Mouse (Mus musculus): Measurements from ENCODE around the gene Clcf1. TPM values are rescaled to one million over a fixed set of nuclear protein-coding genes. Genes with fewer than 3 reads are reported as not detected.

The Clcf1 gene
- total RNA-seq, 1 experiment from 2014 or later = 17.3 TPM

DNA sequence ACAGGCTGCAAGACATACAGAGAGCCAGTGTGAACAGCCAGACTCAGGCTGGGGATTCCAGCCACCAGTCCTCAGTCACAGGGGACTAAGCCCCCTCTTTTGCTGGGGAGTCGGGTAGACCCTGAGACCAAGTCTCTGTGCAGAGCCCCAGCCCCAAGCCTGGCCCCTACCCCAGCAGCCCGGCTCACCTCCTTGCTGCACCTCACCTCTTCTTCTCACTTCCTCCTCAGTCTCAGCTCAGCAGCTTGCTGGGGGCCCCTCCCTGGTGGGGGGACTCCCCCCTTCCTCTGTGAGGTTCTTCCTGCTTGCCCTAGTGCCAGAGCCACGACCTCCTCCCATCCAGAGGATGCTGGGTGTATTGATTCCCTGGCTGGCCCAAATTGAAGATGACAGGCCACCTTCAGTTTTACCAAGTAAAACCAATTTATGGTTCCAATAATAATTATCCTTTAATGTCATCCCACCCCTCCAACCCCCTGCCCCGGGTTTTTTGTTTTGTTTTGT lies 23.2 kb upstream of the Clcf1 start, which contains the start of gene Tbc1d10c:
TSS of gene Tbc1d10c (minus strand) at position 454 of the 504 bp plus-strand sequence.
- peak; percentile 50 to 52; a peak in 3 of 4 replicates for ATAC-seq (replicated peaks in 1 of 2; ENCODE audit: insufficient read depth in 1 of 2, low FRiP score in 2 of 2, low TSS enrichment in 1 of 2, low read depth in 1 of 2, poor library complexity in 2 of 2, severe bottlenecking in 2 of 2)

DNA sequence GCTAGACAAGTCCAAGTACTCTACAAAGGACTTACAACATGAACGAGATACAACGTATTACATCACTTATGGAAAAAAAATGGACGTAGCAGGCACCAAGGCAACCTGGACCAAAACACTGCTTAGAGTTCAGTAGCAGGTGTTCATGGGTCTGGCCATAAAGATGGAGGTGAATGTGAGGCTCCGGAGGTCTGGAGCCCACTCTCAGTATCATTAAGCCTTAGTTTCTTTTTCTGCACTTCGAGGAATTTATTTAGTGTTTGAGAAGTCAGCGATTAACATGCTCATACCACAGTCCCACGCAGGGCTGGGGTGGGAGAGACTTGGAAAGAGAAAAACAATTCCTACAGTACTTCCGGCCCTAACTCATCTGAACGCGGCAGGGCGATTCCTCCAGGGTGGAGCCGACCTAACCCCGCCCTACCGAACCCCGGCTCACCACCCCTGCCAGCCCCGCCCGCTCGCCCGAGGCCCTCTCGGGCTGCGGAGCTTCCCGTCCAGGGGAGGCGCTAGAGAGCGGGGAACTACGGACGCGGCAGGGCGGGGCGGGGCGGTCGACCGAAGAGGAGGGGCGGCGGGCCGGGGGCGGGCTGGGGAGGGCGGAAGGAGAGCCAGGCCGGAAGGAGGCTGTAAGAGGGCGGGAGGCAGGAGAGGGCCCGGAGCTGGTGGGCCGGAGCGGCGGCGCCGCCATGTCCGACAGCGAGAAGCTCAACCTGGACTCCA lies 22.3 kb upstream of the Clcf1 start, which contains the start of gene Ppp1ca:
TSS of gene Ppp1ca (plus strand) at position 538 of the 723 bp plus-strand sequence.
- peak; percentile 82 to 86 for ATAC-seq (replicated peaks in 1 of 2; ENCODE audit: insufficient read depth in 1 of 2, low FRiP score in 2 of 2, low TSS enrichment in 1 of 2, low read depth in 1 of 2, poor library complexity in 2 of 2, severe bottlenecking in 2 of 2)

DNA sequence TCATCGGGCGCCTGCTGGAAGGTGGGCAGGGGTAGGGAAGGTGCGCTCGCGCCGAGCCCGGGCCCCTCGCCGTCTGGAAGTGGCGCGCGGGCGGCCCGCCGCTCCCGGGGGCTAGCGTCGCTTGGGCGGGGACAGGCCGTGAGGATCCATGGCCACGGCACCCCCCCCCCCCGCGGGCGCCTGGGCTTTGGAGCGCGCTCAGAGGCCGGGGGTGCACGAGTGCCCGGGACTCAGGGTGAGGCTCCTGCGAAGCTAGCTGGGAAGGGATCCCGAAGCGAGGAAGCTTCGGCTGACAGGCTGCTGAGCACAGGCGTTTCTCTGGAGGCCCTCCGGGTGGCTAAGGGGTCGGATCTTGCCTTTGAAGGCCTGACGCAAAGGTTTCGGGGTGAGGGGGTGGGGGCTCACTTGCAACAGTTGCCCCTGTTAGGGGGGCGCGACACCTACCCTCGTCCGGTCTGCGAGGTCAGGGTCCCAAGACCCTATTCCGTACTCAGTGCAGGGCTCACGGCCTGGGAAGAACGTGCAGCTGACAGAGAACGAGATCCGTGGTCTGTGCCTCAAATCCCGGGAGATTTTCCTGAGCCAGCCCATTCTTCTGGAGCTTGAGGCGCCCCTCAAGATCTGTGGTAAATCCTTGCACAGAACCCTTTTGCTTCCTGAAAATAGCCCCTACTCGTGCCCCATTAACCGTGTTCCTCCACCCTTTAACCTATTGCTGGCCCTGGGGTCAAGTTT lies 21.6 kb upstream of the Clcf1 start:
- ATAC-seq (replicated peaks in 1 of 2; ENCODE audit: insufficient read depth in 1 of 2, low FRiP score in 2 of 2, low TSS enrichment in 1 of 2, low read depth in 1 of 2, poor library complexity in 2 of 2, severe bottlenecking in 2 of 2) = no peak

DNA sequence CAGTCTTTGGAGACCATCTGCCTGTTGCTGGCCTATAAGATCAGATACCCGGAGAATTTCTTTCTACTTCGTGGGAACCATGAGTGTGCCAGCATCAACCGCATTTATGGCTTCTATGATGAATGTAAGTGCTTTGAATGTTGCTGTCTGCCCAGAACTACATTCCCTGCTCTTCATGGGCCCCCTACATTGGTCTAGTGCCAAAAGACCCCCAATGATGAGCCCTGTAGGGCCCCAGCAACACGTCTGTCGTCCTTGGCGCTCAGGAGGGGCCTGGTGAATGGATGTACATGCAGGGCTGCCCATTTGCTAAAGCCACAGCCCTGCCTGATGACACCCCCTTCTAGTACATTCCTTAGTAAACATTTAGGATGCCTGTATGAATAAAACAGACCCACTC lies 20.9 kb upstream of the Clcf1 start:
- ATAC-seq (replicated peaks in 1 of 2; ENCODE audit: insufficient read depth in 1 of 2, low FRiP score in 2 of 2, low TSS enrichment in 1 of 2, low read depth in 1 of 2, poor library complexity in 2 of 2, severe bottlenecking in 2 of 2) = no peak

DNA sequence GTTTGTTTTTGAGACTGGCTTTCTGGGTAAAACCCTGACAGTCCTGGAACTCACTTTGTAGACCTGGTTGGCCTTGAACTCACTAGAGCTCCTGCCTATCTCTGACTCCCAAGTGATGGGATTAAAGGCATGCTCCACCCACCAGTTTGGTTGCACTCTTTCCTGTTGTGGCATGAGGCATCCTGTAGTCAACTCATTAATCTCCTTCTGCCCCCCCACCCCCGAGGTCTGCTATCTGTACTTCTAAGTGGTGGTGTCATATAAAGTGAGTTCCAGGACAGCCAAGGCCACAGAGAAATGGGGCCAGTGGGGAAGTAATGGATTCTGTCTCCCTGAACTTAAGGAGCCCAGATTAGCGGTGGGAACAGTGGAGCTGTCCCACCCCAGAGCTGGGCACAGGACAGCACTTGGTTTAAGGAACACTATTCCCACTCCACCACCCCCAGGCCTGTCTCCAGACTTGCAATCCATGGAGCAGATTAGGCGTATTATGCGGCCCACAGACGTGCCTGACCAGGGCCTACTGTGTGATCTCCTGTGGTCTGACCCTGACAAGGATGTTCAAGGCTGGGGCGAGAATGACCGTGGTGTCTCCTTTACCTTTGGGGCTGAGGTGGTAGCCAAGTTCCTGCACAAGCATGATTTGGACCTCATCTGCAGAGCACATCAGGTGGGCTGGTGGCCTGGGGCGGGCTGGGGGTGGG lies 19.9 kb upstream of the Clcf1 start:
- ATAC-seq (replicated peaks in 1 of 2; ENCODE audit: insufficient read depth in 1 of 2, low FRiP score in 2 of 2, low TSS enrichment in 1 of 2, low read depth in 1 of 2, poor library complexity in 2 of 2, severe bottlenecking in 2 of 2) = no peak

DNA sequence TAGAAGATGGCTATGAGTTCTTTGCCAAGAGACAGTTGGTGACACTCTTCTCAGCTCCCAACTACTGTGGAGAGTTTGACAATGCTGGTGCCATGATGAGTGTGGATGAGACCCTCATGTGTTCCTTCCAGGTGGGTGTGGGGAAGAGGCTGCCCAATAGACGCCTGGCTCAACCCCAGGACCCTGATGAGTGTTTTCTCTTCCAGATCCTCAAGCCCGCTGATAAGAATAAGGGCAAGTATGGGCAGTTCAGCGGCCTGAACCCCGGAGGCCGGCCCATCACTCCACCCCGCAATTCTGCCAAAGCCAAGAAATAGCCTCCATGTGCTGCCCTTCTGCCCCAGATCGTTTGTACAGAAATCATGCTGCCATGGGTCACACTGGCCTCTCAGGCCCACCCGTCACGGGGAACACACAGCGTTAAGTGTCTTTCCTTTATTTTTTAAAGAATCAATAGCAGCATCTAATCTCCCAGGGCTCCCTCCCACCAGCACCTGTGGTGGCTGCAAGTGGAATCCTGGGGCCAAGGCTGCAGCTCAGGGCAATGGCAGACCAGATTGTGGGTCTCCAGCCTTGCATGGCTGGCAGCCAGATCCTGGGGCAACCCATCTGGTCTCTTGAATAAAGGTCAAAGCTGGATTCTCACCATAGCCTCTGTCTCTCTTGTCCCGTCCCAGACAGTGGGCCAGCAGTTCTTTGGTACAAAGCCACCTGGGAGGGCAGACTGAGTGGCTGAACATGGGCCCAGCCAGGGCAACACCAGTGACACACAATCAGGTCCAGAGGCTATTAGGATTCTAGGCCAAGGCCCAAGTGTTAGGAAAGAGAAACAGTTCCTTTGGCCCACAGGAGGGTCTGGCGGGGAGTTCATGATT lies 19.0 kb upstream of the Clcf1 start:
- no peak for ATAC-seq (replicated peaks in 1 of 2; ENCODE audit: insufficient read depth in 1 of 2, low FRiP score in 2 of 2, low TSS enrichment in 1 of 2, low read depth in 1 of 2, poor library complexity in 2 of 2, severe bottlenecking in 2 of 2)

DNA sequence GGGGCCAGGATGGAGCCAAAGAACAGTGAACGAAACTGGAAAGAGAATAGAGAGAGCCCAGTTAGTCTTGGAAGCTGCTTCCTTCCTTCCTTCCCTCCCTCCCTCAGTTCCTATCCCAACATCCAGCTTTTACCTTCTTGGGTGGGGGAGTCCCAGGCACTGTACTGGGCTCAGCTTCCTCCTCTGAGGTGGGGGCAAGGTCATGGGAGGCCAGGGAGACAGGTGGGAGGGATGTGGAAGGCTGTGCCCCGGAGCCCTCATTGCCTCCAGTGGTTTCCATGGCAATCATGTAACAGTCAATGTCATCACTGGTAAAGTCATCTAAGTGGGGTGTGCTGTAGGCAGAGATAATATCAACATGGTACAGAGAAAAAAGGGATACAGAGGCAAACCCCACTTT lies 18.0 kb upstream of the Clcf1 start:
- no peak for ATAC-seq (replicated peaks in 1 of 2; ENCODE audit: insufficient read depth in 1 of 2, low FRiP score in 2 of 2, low TSS enrichment in 1 of 2, low read depth in 1 of 2, poor library complexity in 2 of 2, severe bottlenecking in 2 of 2)

DNA sequence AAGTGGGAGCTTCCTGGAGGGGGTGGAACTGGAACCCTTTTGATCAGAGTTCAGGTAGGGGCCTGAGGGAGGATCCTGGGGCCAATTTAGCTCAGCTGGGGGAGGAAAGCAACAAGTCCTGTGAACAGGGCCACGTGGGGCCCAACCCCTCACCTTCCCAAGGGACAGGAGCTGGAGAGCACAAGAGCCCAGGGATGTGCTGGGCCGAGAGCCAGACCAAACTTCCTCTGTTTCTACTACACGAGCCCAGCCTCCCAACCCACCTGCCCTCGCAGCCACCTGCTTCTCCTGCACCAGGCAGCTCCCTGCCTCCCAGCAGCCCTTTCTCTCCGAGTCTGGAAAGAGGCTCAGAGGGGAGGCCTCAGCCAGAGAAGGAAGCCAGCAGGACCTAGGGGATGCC lies 17.5 kb upstream of the Clcf1 start:
- no peak for ATAC-seq (replicated peaks in 1 of 2; ENCODE audit: insufficient read depth in 1 of 2, low FRiP score in 2 of 2, low TSS enrichment in 1 of 2, low read depth in 1 of 2, poor library complexity in 2 of 2, severe bottlenecking in 2 of 2)

DNA sequence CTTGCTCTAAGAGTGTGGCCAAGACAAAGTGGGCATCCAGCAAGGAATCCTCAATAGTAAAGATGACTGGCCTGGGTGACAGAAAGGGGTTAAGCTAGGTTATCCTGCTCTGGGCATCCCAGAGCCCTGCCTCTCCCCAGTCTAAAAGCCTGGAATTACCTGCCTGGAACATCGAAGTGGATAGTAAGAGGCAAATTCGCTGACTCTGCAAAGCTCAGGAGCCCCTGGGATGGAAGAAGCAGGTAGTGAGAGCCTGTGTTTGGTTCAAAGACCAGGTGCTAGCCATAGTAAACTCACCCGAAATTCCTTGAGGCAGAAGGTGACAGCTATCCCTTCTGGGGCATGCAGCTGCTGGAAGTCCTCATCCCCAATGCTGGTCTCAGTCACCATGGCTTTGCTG lies 16.9 kb upstream of the Clcf1 start:
- ATAC-seq (replicated peaks in 1 of 2; ENCODE audit: insufficient read depth in 1 of 2, low FRiP score in 2 of 2, low TSS enrichment in 1 of 2, low read depth in 1 of 2, poor library complexity in 2 of 2, severe bottlenecking in 2 of 2) = no peak

DNA sequence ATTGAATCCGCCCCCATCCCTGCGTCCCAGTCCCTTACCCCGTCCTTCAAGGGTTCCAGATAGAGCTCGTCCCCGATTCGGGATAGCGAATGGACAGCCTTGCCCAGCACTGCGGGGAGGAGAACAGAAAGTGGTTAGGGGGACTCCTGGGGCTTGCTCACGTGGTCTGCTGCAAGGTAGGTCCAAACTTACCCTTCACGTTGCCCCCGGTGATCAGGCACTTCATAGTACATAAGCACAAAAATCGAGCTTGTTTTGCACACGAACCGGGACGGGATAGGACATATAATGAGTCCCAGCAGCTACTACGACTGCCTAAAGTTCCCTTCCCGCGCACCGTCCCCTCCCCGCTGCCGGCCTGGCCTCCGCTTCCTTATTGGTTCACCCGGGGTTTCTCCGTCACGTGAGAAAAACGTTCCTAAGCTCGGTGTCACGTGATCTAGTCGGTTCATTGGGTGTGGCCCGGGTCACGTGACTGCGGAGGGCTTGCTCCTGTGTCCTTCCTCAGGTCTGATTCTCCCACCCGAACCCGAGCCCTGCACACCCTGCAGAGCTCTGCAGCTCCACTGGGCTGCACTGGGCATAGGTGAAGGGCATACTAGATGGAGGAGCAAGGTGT lies 12.6 kb upstream of the Clcf1 start, which contains the start of gene Rad9a:
TSS of gene Rad9a (minus strand) at position 372 of the 619 bp plus-strand sequence.
- ATAC-seq (replicated peaks in 1 of 2; ENCODE audit: insufficient read depth in 1 of 2, low FRiP score in 2 of 2, low TSS enrichment in 1 of 2, low read depth in 1 of 2, poor library complexity in 2 of 2, severe bottlenecking in 2 of 2) = peak; percentile 84 to 89

DNA sequence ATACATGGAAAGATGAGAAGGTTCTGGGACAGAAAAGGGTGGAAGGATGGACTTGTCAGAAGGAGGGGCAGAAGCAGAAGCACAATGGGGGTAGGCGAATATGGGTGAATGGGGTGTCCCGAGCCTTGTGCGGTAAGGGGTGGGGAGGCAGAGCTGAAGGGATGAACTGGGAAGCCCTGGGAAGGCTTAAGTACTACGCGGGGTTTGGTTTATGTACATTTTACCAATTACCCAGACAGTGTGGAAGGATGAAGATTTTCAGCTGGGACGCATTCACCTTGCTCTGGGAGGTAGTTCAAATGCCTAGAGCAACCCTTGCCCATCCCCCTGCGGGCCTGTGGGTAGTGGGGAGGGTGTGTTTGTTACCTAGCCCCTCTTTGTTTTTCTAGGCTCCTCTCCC lies 11.9 kb upstream of the Clcf1 start:
- no peak for ATAC-seq (replicated peaks in 1 of 2; ENCODE audit: insufficient read depth in 1 of 2, low FRiP score in 2 of 2, low TSS enrichment in 1 of 2, low read depth in 1 of 2, poor library complexity in 2 of 2, severe bottlenecking in 2 of 2)

DNA sequence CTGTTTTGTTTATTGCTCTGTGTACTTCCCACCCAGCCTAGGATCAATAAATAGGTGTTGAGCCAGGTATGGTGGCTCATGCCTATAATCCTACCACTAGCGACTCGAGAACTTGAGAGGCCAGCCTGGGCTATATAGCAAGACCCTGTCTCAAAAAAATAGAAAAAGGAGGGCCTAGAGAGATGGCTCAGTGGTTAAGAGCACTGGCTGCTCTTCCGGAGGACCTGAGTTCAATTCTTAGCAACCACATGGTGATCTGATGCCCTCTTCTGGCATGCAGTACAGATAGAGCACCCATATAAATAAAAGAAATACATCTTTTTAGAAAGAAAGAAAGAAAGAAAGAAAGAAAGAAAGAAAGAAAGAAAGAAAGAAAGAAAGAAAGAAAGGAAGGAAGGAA lies 10.9 kb upstream of the Clcf1 start:
- no peak for ATAC-seq (replicated peaks in 1 of 2; ENCODE audit: insufficient read depth in 1 of 2, low FRiP score in 2 of 2, low TSS enrichment in 1 of 2, low read depth in 1 of 2, poor library complexity in 2 of 2, severe bottlenecking in 2 of 2)

DNA sequence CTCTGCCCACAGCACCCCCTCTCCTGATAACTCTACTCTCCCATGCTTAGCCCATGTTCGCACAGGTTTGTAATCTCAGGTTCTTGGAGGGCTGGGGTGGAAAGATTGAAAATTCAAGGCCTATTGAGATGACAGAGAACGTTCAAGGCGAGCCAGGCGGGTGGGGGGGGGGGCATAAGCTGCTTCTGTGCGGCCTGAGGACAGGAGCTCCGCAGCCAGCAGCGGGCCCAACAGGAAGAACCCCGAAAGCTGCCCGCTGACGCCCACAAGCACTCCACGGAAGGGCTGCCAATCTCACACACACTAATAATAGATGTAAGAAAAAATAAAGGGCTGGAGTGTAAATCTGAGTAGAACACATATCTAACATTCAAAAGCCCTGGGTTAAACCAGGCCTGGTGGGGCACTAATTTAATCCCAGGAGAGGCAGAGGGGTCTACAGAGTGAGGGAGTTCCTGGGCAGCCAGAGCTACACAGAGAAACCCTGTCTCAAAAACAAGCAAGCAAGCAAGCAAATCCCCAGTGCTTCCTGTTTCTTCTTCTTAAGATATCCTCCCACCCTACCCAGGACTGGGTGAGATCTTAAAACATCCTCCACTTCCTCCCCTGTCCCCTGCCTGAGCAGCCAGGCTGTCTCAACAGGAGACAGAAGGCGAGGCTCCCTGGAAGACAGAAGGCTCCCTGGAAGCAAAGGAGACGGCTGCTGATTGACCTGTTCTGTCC lies 10.3 kb upstream of the Clcf1 start:
- ATAC-seq (replicated peaks in 1 of 2; ENCODE audit: insufficient read depth in 1 of 2, low FRiP score in 2 of 2, low TSS enrichment in 1 of 2, low read depth in 1 of 2, poor library complexity in 2 of 2, severe bottlenecking in 2 of 2) = no peak; a peak in 1 of 4 replicates

DNA sequence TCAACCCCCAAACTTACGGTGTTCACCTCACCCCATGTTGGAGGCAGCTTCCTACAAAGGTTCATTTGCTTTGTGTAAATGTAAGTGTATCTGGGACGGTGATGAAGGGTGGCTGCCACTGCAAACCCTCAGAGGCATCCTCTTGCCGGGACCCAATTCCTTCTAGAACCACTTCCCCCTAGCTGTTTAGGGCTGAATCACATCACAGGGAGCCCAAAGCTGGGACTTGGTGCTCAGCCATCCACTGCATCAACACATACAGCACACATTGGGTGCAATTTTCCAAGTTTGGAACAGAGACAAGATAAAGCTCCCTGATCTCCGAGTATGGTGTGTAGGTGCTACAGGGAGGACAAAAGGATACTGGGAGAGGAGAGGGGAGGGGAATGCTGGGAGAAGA lies 9.1 kb upstream of the Clcf1 start:
- no peak for ATAC-seq (replicated peaks in 1 of 2; ENCODE audit: insufficient read depth in 1 of 2, low FRiP score in 2 of 2, low TSS enrichment in 1 of 2, low read depth in 1 of 2, poor library complexity in 2 of 2, severe bottlenecking in 2 of 2)

DNA sequence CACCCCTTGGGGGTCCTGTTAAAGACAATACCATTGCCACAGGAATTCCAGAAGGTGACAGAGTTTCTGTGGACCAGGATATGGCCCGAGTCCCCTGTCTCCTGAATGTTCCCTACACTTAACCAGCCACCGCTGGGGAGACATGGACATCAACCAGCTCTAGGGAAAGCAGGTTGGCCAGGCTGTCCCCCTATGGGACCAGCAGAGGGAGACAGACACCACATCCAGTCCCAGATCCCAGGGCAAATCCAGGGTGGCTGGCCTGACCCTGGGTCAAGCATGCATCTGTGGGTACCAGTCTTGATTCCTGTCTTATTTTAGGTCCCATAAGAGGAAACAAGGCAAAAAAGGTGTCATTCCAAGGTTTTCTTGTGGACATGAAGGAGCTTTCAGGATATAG lies 7.1 kb upstream of the Clcf1 start:
- ATAC-seq (replicated peaks in 1 of 2; ENCODE audit: insufficient read depth in 1 of 2, low FRiP score in 2 of 2, low TSS enrichment in 1 of 2, low read depth in 1 of 2, poor library complexity in 2 of 2, severe bottlenecking in 2 of 2) = peak; percentile 25 to 63; a peak in 2 of 4 replicates

DNA sequence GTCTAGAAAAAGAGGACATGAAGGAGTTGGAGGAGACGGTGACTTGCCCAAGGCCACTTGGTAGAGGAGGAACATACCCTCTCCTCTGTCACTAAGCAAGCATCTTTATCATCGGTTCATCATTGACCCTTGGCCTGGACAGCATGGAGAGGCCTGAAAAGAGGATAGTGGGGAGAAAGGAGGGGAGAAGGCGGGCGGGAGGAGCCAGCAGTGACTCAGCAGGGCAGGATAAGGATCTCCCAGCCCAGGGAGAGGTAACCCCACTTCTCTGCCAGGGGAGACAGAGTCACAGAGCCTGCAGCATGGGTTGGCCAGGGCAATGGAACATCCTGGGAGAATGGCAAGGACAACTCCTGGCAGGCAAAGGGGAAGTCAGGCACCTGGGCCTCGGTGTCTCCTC lies 5.5 kb upstream of the Clcf1 start:
- no peak for ATAC-seq (replicated peaks in 1 of 2; ENCODE audit: insufficient read depth in 1 of 2, low FRiP score in 2 of 2, low TSS enrichment in 1 of 2, low read depth in 1 of 2, poor library complexity in 2 of 2, severe bottlenecking in 2 of 2)

Measured in hematopoietic stem cell, adult 5-6 weeks (primary cell).